Mouse (Mus musculus): ENCODE measurements around the gene Fam219a. TPM values are rescaled to one million over a fixed set of nuclear protein-coding genes. Genes with fewer than 3 reads are reported as not detected.

Gene Fam219a
- polyA plus RNA-seq, 1 experiment: 16.3 TPM

DNA sequence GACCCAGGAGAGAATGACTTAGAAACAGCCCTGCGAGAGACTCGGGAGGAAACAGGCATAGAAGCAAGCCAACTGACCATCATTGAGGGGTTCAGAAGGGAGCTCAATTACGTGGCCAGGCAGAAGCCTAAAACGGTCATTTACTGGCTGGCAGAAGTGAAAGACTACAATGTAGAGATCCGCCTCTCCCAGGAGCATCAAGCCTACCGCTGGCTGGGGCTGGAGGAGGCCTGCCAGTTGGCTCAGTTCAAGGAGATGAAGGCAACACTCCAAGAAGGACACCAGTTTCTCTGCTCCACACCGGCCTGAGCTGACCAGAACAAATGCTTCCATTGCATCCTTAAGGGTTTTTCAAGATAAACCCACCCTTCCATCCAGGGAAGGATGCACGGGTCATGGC, 89.1 kb downstream of the Fam219a start:
- H3K27ac ChIP-seq (ENCODE audit: insufficient read depth, low read length): no peak overlapping the region
- no peak overlapping the region for H3K4me3 ChIP-seq (ENCODE audit: extremely low read depth, insufficient read depth, insufficient read length)
- H3K4me1 ChIP-seq (ENCODE audit: control insufficient read depth, insufficient read depth, insufficient read length): no peaks in the 10 kb centered on the region
- H3K36me3 ChIP-seq (ENCODE audit: control insufficient read depth, insufficient read depth, low read length): no peaks in the 10 kb centered on the region
- no peak for DNase-seq (ENCODE audit: low read depth in 1 of 2, low spot score in 2 of 2)
- no peak for TF ChIP-seq CTCF (IDR thresholded peaks at IDR 0.05; ENCODE audit: extremely low read depth, insufficient read depth, insufficient read length, insufficient replicate concordance)
- TF ChIP-seq POLR2A (IDR thresholded peaks at IDR 0.05; ENCODE audit: low read depth, low read length): no peak
- 85% methylated on average over 8 of the region's 8 CpGs for WGBS
- H3K27me3 ChIP-seq (ENCODE audit: control insufficient read depth, insufficient read depth, low read length): no peaks in the 10 kb centered on the region

DNA sequence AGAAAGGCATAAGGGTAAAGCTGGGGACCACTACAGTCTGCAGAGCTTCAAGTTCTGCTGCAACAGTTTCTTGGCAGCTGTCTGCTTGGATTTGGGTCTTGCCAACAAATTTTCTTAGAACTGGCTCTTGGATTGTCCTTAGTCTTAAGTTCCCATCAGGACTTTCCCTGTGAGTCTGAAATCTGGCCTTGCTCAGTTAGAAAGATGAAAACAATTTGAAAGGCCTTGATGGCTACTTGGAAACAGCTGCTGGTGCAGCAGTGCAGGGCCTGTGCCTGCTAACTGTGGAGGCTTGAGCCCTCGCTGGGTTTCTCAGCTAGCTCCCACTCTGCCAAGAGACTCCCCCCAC, 89.9 kb downstream of the Fam219a start:
- no peaks in the 10 kb centered on the region for H3K4me1 ChIP-seq (ENCODE audit: control insufficient read depth, insufficient read depth, insufficient read length)
- H3K27ac ChIP-seq (ENCODE audit: insufficient read depth, low read length): no peak overlapping the region; the same call in 1 of the 2 replicates
- no peak for TF ChIP-seq CTCF (IDR thresholded peaks at IDR 0.05; ENCODE audit: extremely low read depth, insufficient read depth, insufficient read length, insufficient replicate concordance)
- no peak for TF ChIP-seq POLR2A (IDR thresholded peaks at IDR 0.05; ENCODE audit: low read depth, low read length)
- no peak for DNase-seq (ENCODE audit: low read depth in 1 of 2, low spot score in 2 of 2)
- H3K36me3 ChIP-seq (ENCODE audit: control insufficient read depth, insufficient read depth, low read length): no peaks in the 10 kb centered on the region
- WGBS: 90% methylated on average over 1 of the region's 1 CpGs
- no peak overlapping the region for H3K4me3 ChIP-seq (ENCODE audit: extremely low read depth, insufficient read depth, insufficient read length)
- H3K27me3 ChIP-seq (ENCODE audit: control insufficient read depth, insufficient read depth, low read length): no peaks in the 10 kb centered on the region

DNA sequence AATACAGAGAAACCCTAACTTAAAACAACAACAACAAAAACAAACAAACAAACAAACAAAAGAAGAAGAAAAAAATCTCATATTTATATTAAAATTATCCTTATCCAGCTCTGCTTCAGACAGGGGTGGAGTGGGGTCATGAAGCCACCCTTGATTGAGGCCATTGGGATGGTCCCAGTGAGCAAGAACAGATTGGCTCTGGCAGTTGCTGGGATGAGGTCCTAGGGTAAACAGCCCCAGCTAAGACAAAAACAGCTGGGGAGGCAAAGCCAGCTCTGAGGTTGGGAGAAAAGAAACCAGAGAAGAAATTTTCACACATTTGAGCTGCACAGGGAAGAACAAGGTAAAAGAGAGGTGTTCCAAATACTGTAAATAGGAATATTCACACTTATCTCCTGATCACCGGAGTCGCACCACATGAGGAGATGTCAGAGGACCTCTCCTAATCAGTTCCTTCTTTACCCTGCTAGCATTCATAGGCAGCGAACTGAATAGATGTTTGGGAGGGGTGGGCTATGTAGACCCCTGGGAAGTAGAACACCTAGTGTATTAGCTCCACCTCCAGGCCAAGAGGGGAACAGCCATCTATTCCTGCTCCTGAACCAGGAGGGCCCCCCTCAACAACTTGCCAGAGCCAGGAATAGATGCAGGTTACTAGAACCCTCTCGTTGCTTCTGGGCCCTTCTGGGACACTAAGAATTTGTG, 90.4 kb downstream of the Fam219a start:
- H3K36me3 ChIP-seq (ENCODE audit: control insufficient read depth, insufficient read depth, low read length): no peaks in the 10 kb centered on the region
- no peaks in the 10 kb centered on the region for H3K4me1 ChIP-seq (ENCODE audit: control insufficient read depth, insufficient read depth, insufficient read length)
- no peak overlapping the region for H3K27ac ChIP-seq (ENCODE audit: insufficient read depth, low read length)
- TF ChIP-seq CTCF (IDR thresholded peaks at IDR 0.05; ENCODE audit: extremely low read depth, insufficient read depth, insufficient read length, insufficient replicate concordance) (no peak), POLR2A (IDR thresholded peaks at IDR 0.05; ENCODE audit: low read depth, low read length) (no peak)
- 78% methylated on average over 4 of the region's 4 CpGs for WGBS
- DNase-seq (ENCODE audit: low read depth in 1 of 2, low spot score in 2 of 2): no peak
- H3K27me3 ChIP-seq (ENCODE audit: control insufficient read depth, insufficient read depth, low read length): no peaks in the 10 kb centered on the region
- no peak overlapping the region for H3K4me3 ChIP-seq (ENCODE audit: extremely low read depth, insufficient read depth, insufficient read length)

DNA sequence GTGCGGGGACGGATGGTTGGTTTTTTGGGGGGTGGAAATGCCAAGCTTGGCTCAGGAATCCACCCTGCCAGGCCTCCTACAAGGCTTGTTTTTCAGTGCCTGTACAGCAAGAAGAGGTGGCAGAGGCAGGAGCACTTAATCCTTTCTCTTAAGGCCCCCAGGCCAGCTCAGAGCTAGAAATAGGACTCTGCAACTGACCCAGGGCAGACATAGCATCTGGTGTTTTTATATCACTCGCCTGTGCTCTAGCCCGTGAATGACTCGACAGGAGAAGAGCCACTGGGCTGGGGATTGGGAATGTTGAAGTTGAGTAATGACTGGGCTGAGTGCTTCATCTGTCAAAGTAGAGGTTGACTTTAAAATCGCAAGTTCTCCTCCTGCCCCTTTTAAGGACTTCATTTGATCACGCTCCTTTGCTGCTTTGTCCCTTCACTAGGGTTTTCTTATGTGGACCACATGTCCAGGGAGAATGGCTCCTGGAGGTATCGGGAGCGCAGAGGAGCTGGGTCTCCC, 91.6 kb downstream of the Fam219a start:
- Histone ChIP-seq H3K4me3 (ENCODE audit: extremely low read depth, insufficient read depth, insufficient read length) (no peak overlapping the region), H3K27me3 (ENCODE audit: control insufficient read depth, insufficient read depth, low read length) (no peaks in the 10 kb centered on the region), H3K36me3 (ENCODE audit: control insufficient read depth, insufficient read depth, low read length) (no peaks in the 10 kb centered on the region), H3K4me1 (ENCODE audit: control insufficient read depth, insufficient read depth, insufficient read length) (no peaks in the 10 kb centered on the region), H3K27ac (ENCODE audit: insufficient read depth, low read length) (no peak overlapping the region)
- no peak for DNase-seq (ENCODE audit: low read depth in 1 of 2, low spot score in 2 of 2)
- no peak for TF ChIP-seq POLR2A (IDR thresholded peaks at IDR 0.05; ENCODE audit: low read depth, low read length)
- no peak for TF ChIP-seq CTCF (IDR thresholded peaks at IDR 0.05; ENCODE audit: extremely low read depth, insufficient read depth, insufficient read length, insufficient replicate concordance)
- 94% methylated on average over 9 of the region's 9 CpGs for WGBS

DNA sequence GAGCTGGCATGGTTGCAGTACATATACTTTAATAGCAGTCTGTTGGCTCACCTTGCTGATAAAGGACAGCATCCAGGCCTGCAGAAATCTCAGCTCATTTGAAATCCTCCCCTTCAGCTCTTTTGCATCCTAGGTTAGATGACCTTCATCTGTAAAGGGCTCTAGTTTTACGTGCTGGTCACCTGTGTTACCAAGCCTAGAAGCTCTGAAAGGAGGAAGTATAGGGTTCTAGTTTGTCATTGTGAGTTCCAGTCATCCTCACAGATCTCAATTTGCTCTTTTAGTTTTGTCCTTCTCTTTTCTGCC, 98.0 kb downstream of the Fam219a start:
- WGBS: 82% methylated on average over 1 of the region's 1 CpGs
- H3K27me3 ChIP-seq (ENCODE audit: control insufficient read depth, insufficient read depth, low read length): no peaks in the 10 kb centered on the region
- no peaks in the 10 kb centered on the region; the same call in 1 of the 2 replicates for H3K4me1 ChIP-seq (ENCODE audit: control insufficient read depth, insufficient read depth, insufficient read length)
- H3K27ac ChIP-seq (ENCODE audit: insufficient read depth, low read length): no peak overlapping the region
- no peak overlapping the region for H3K4me3 ChIP-seq (ENCODE audit: extremely low read depth, insufficient read depth, insufficient read length)
- DNase-seq (ENCODE audit: low read depth in 1 of 2, low spot score in 2 of 2): no peak
- TF ChIP-seq CTCF (IDR thresholded peaks at IDR 0.05; ENCODE audit: extremely low read depth, insufficient read depth, insufficient read length, insufficient replicate concordance) (no peak), POLR2A (IDR thresholded peaks at IDR 0.05; ENCODE audit: low read depth, low read length) (no peak)
- no peaks in the 10 kb centered on the region for H3K36me3 ChIP-seq (ENCODE audit: control insufficient read depth, insufficient read depth, low read length)

DNA sequence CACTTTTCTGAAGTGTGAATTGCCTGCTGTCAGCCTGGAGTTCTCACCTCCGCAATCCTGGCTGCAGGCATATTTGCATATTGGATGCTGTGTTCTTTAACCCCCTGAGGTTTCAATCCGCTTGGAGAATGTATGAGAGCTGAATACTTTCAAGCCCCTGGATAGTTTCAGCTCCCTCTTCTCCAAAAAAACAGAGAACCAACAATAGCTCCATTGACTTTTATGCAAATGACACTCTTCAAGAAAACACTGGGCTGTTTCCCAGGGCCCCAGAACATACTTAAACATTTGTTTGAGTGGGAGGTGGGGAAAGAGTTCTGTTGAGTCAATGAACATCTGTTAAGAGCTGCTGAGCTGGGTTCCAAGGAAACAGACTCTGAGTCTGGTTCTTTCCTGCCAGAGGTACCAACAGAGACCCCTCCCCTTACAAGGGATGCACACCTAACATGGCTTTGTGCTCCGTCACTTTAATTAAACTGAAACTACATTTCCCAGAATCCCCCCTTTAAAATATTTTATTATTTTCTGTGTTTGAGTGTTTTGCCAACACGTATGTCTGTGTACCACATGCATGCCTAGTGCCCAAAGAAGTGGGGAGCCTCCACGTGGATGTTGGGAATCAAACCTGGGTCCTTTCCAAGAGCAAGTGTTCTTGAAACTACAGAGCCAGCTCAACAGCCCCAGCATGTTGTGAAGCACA, 98.5 kb downstream of the Fam219a start:
- Histone ChIP-seq H3K27ac (ENCODE audit: insufficient read depth, low read length) (no peak overlapping the region), H3K4me1 (ENCODE audit: control insufficient read depth, insufficient read depth, insufficient read length) (no peaks in the 10 kb centered on the region; the same call in 1 of the 2 replicates), H3K36me3 (ENCODE audit: control insufficient read depth, insufficient read depth, low read length) (no peaks in the 10 kb centered on the region), H3K4me3 (ENCODE audit: extremely low read depth, insufficient read depth, insufficient read length) (no peak overlapping the region), H3K27me3 (ENCODE audit: control insufficient read depth, insufficient read depth, low read length) (no peaks in the 10 kb centered on the region)
- 85% methylated on average over 5 of the region's 5 CpGs for WGBS
- DNase-seq (ENCODE audit: low read depth in 1 of 2, low spot score in 2 of 2): no peak
- no peak for TF ChIP-seq POLR2A (IDR thresholded peaks at IDR 0.05; ENCODE audit: low read depth, low read length)
- no peak for TF ChIP-seq CTCF (IDR thresholded peaks at IDR 0.05; ENCODE audit: extremely low read depth, insufficient read depth, insufficient read length, insufficient replicate concordance)
